In the genomic region with DNA sequence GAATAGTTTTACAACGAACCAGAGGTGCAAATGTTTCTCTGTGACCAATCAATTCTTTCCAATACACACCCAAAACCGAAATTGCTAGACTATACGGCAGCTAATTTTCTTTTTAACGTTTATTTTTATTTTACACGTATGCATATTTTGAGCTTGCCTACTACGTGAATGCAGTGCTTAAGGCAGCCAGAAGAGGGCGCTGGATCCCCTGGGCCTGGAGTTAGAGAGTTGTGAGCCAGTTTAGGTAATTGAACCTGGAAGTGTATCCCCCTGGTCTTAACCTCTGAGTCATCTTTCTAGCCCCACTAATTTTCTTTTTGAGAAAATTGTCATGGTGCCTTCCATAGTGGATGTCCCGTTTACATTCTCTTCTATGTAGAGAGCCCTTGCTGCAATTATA, we compare ENCODE assay signal across 13 mouse cellular contexts.
DNase-seq lines count a peak whose midpoint lies in the region; ATAC-seq and TF ChIP-seq lines count a peak whose summit lies in the region.
"Had no signal": no experiment of that assay in that cellular context is flagged by ENCODE, and none has a peak within 500 bp of the region (broad histone marks: within the 10 kb centered on the region; RNA-seq: fewer than 3 reads in every experiment).

No protein-coding gene starts in this region.

- intact Hi-C loops in heart, adult 2 months (cut with DNase I), result no loop called here
- intact Hi-C loops in heart, postnatal 10 days (cut with DNase I), result loop anchor here (5.0 kb wide), 1 partner anchor 146 kb away; no protein-coding TSS in a partner anchor

- H3K4me1 ChIP-seq in heart, adult 2 months (ENCODE audit: control insufficient read depth, insufficient read depth, low read length), result no peaks in the 10 kb centered on the region
- no peaks in the 10 kb centered on the region for H3K4me1 ChIP-seq in thymus, adult 2 months (replicated peaks; ENCODE audit: control insufficient read depth, insufficient read depth, low read length)
- H3K4me1 ChIP-seq: embryonic facial prominence, embryonic 12.5 days; liver, embryonic 13.5 days had no signal

- no peak for TF ChIP-seq EP300 in heart, adult 2 months (IDR thresholded peaks at IDR 0.05; ENCODE audit: insufficient read depth, low read depth, low read length)

- TF ChIP-seq POLR2A in heart, adult 2 months (IDR thresholded peaks at IDR 0.05; ENCODE audit: insufficient read depth, low read depth, low read length), result no peak
- no peak for TF ChIP-seq POLR2A in thymus, adult 2 months (IDR thresholded peaks at IDR 0.05; ENCODE audit: control insufficient read depth, extremely low read depth, insufficient read depth, low read length, poor library complexity)

- no peak overlapping the region for H3K27ac ChIP-seq in heart, adult 2 months
- H3K27ac ChIP-seq in thymus, adult 2 months (ENCODE audit: control insufficient read depth, insufficient read depth, low read length), result no peak overlapping the region
- H3K27ac ChIP-seq: embryonic facial prominence, embryonic 12.5 days; liver, embryonic 13.5 days had no signal

- H3K79me2 ChIP-seq in heart, adult 2 months (replicated peaks; ENCODE audit: control insufficient read depth, insufficient read depth, low read length), result no peaks in the 10 kb centered on the region

- H3K36me3 ChIP-seq in heart, adult 2 months (ENCODE audit: control insufficient read depth, insufficient read depth, low read length), result no peaks in the 10 kb centered on the region
- no peaks in the 10 kb centered on the region for H3K36me3 ChIP-seq in thymus, adult 2 months (ENCODE audit: control insufficient read depth, insufficient read depth, low read length)
- H3K36me3 ChIP-seq: embryonic facial prominence, embryonic 12.5 days; liver, embryonic 13.5 days had no signal

- H3K27me3 ChIP-seq in heart, adult 2 months (ENCODE audit: control insufficient read depth, insufficient read depth, low read length), result no peaks in the 10 kb centered on the region
- no peaks in the 10 kb centered on the region for H3K27me3 ChIP-seq in thymus, adult 2 months (ENCODE audit: control insufficient read depth, insufficient read depth, low read length)
- H3K27me3 ChIP-seq: embryonic facial prominence, embryonic 12.5 days; liver, embryonic 13.5 days had no signal

- no peak overlapping the region for H3K9ac ChIP-seq in heart, adult 2 months (ENCODE audit: low read depth, low read length)
- H3K9ac ChIP-seq: embryonic facial prominence, embryonic 12.5 days; liver, embryonic 13.5 days had no signal

- TF ChIP-seq CTCF in heart, adult 2 months (IDR thresholded peaks at IDR 0.05), result peak; percentile 58
- TF ChIP-seq CTCF in thymus, adult 2 months (IDR thresholded peaks at IDR 0.05; ENCODE audit: borderline replicate concordance, control insufficient read depth, extremely low read depth, insufficient read depth, low read length, poor library complexity), result no peak

- H3K4me3 ChIP-seq in heart, adult 2 months, result no peak overlapping the region
- no peak overlapping the region for H3K4me3 ChIP-seq in thymus, adult 2 months (ENCODE audit: control insufficient read depth, insufficient read depth, low read length)
- H3K4me3 ChIP-seq: embryonic facial prominence, embryonic 12.5 days; liver, embryonic 13.5 days had no signal

- no peak for DNase-seq in heart, adult 2 months
- no peak for DNase-seq in heart, postnatal 10 days
- DNase-seq in thymus, adult 2 months, result peak; percentile 18
- DNase-seq in thymus, adult 18-20 months, result no peak
- DNase-seq in thymus, postnatal 4 days, result peak; percentile 63
- no peak for DNase-seq in frontal cortex, postnatal 10 days (ENCODE audit: low spot score in 2 of 2)
- no peak for DNase-seq in embryo, embryonic 11 days
- DNase-seq: heart, adult 11 months; kidney, adult 11 months; liver, embryonic 13.5 days had no signal

- 83% methylated on average over 8 of the region's 8 CpGs for WGBS in heart, adult 2 months
- 82% methylated on average over 8 of the region's 8 CpGs for WGBS in thymus, adult 2 months

- ATAC-seq in common myeloid progenitor, adult 5-6 weeks (replicated peaks; ENCODE audit: low read depth, poor library complexity, severe bottlenecking), result 0 out of 2 replicates have a peak, but pooled peaks have one; percentile 45
- ATAC-seq: activated CD4-positive, CD25-positive, alpha-beta regulatory T cell, adult 4 months had no signal

Comparison
In these comparisons a context has a peak if more than half of its experiments do, and no peak if none do; other contexts are left out.
1. DNase-seq: peak in thymus, adult 2 months (single experiment) and thymus, postnatal 4 days (single experiment); none in heart, adult 2 months (0 of 2), heart, postnatal 10 days (0 of 2), thymus, adult 18-20 months (0 of 2), frontal cortex, postnatal 10 days (0 of 2) and embryo, embryonic 11 days (single experiment).